Mouse (Mus musculus): Measurements from ENCODE around the gene Slc5a5. TPM values are rescaled to one million over a fixed set of nuclear protein-coding genes. Genes with fewer than 3 reads are reported as not detected.
A peak's percentile ranks its signal among the peaks of the same experiment; 100 is the strongest.

Gene Slc5a5
- polyA plus RNA-seq, 2 experiments: 0.03 to 0.10 TPM

DNA sequence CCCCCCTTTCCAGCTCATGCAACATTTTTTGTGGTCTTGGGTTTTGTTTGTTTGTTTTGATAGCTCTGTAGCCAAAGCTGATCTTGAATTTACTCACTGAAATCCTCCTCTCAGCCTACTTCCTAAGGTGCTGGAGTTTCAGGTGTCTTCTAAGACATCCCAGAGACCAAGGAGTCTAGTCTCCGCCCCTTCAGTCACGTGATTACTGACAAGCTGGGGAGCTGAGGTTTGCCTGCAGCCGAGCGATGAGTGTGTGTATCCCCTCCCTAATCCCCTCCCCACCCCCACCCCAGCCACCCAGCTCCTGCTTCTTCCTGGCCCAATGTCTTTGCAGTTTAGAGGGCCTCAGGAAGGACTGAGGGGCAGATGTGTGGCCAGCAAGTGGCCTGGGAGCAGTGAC is 35.0 kb downstream of the Slc5a5 start:
- WGBS (ENCODE audit: insufficient replicate concordance): 24% methylated on average over 4 of the region's 4 CpGs
- H3K27me3 ChIP-seq (ENCODE audit: control insufficient read depth, insufficient read depth, low read length): peaks cover 14% of the 10 kb centered on the region
- 0 out of 4 replicates have a peak, but pooled peaks cover 0 to 2% of the 10 kb centered on the region in 2 experiments for H3K4me1 ChIP-seq (replicated peaks; ENCODE audit: control insufficient read depth in 2 of 2, insufficient read depth in 2 of 2, low read length in 1 of 2)
- TF ChIP-seq CTCF (IDR thresholded peaks at IDR 0.05; ENCODE audit: low read depth) (no peak), EP300 (IDR thresholded peaks at IDR 0.05; ENCODE audit: low read depth) (no peak)
- H3K9me3 ChIP-seq (ENCODE audit: control insufficient read depth, low read length): no peaks in the 10 kb centered on the region
- H3K27ac ChIP-seq: no peak overlapping the region
- H3K4me2 ChIP-seq (ENCODE audit: low read depth): no peak overlapping the region
- DNase-seq (ENCODE audit: low read depth in 3 of 3, low spot score in 3 of 3) (no peak), ATAC-seq (ENCODE audit: insufficient read depth) (no peak)
- H3K36me3 ChIP-seq (replicated peaks; ENCODE audit: control insufficient read depth, insufficient read depth, low read depth): no peaks in the 10 kb centered on the region
- H3K4me3 ChIP-seq (ENCODE audit: insufficient read depth in 1 of 2, low read depth in 2 of 2, low read length in 2 of 2): no peak overlapping the region
- H3K9ac ChIP-seq (replicated peaks): no peak overlapping the region; the same call in 1 of the 2 replicates

DNA sequence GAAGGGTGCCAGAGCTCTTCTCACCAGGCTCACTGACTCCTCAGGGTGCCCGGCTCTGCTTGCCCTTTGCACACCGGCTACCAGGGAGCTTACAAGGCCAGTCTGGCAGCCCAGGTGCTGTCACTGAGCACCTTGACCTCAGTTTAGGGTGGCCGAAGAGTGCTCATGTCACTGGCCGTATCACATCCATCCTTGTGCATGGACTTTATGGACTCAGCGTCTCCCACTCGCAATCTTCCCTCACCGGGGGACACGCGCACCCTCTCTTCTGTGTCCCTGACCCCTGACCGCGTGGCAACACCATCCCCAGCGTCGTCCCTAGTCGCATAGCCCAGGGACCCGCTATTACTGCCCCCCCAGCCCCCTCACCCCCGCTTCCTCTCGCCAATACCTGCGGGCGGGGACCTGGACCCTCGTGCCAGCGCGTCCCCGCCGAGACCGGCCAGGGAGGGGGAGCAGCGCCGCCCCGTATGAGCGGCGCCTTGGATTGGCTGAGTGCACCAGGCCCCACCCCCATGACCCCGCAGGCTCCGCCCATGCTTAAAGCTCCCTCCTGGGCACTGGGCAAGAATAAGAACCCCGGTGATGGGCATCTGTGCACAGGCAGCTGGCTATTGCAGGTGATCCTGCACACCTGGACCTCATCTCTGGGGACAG is 35.9 kb downstream of the Slc5a5 start:
- TF ChIP-seq CTCF (IDR thresholded peaks at IDR 0.05; ENCODE audit: low read depth) (0 out of 2 replicates have a peak, but pooled peaks have one; percentile 7), EP300 (IDR thresholded peaks at IDR 0.05; ENCODE audit: low read depth) (no peak)
- peak overlapping the region; percentile 51 for H3K9ac ChIP-seq (replicated peaks)
- WGBS (ENCODE audit: insufficient replicate concordance): 8% methylated on average over 33 of the region's 33 CpGs
- no peak for DNase-seq (ENCODE audit: low read depth in 3 of 3, low spot score in 3 of 3)
- H3K4me1 ChIP-seq (replicated peaks; ENCODE audit: control insufficient read depth in 2 of 2, insufficient read depth in 2 of 2, low read length in 1 of 2): peaks cover 3 to 4% of the 10 kb centered on the region in 2 experiments
- peak; percentile 69 for ATAC-seq (ENCODE audit: insufficient read depth)
- no peak overlapping the region for H3K27ac ChIP-seq
- peak overlapping the region; percentile 75 for H3K4me2 ChIP-seq (ENCODE audit: low read depth)
- no peaks in the 10 kb centered on the region for H3K9me3 ChIP-seq (ENCODE audit: control insufficient read depth, low read length)
- H3K27me3 ChIP-seq (ENCODE audit: control insufficient read depth, insufficient read depth, low read length): peaks cover 5% of the 10 kb centered on the region
- peak overlapping the region; percentile 22 to 49; a peak in 3 of 4 replicates for H3K4me3 ChIP-seq (ENCODE audit: insufficient read depth in 1 of 2, low read depth in 2 of 2, low read length in 2 of 2)
- H3K36me3 ChIP-seq (replicated peaks; ENCODE audit: control insufficient read depth, insufficient read depth, low read depth): no peaks in the 10 kb centered on the region

DNA sequence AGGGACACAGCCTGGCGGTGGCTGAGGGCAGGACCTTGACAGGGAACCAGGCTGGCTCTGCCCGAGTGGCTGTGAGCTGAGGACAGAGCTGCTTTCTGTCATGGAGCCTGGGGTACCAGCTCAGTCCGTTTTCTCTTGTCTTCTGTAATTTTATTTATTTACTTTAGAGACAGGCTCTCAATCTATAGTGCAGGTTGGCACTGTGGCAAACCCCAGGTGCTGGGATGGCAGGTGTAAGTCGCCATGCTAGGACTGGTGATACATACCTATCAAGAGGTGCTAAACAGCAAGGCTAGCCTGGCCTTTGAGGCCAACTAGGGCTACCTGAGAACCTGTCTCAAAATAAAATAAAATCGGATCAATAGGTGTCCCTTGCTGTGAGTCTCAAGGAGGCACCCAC is 36.5 kb downstream of the Slc5a5 start:
- Histone ChIP-seq H3K27me3 (ENCODE audit: control insufficient read depth, insufficient read depth, low read length) (no peaks in the 10 kb centered on the region; the same call in none of the 2 replicates), H3K9me3 (ENCODE audit: control insufficient read depth, low read length) (no peaks in the 10 kb centered on the region), H3K4me3 (ENCODE audit: insufficient read depth in 1 of 2, low read depth in 2 of 2, low read length in 2 of 2) (no peak overlapping the region), H3K4me2 (ENCODE audit: low read depth) (no peak overlapping the region), H3K9ac (replicated peaks) (no peak overlapping the region), H3K27ac (no peak overlapping the region), H3K36me3 (replicated peaks; ENCODE audit: control insufficient read depth, insufficient read depth, low read depth) (no peaks in the 10 kb centered on the region), H3K4me1 (replicated peaks; ENCODE audit: control insufficient read depth in 2 of 2, insufficient read depth in 2 of 2, low read length in 1 of 2) (peaks cover 6 to 8% of the 10 kb centered on the region in 2 experiments)
- WGBS (ENCODE audit: insufficient replicate concordance): 58% methylated on average over 5 of the region's 5 CpGs
- DNase-seq (ENCODE audit: low read depth in 3 of 3, low spot score in 3 of 3): no peak
- no peak for ATAC-seq (ENCODE audit: insufficient read depth)
- no peak for TF ChIP-seq EP300 (IDR thresholded peaks at IDR 0.05; ENCODE audit: low read depth)
- TF ChIP-seq CTCF (IDR thresholded peaks at IDR 0.05; ENCODE audit: low read depth): no peak

DNA sequence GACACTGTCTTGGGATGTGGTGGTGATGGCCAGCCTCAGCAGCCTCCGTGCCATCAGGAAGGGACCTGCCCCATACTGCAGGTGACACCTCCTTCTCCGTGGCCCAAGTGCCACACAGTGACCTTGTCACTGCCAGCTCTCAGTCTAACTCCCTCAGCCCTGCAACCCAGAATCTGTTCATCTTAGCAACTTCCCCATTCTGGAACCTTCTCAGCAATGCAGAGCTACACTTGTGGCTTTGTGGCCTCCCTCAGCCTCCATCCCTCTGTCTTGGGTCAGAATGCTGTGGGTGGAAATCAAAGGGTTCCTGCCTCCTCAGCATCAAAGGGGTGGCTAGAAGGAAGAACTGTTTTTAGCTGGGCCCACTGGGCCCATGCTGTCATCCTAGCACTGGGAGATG is 38.7 kb downstream of the Slc5a5 start:
- H3K36me3 ChIP-seq (replicated peaks; ENCODE audit: control insufficient read depth, insufficient read depth, low read depth): no peaks in the 10 kb centered on the region
- H3K4me3 ChIP-seq (ENCODE audit: insufficient read depth in 1 of 2, low read depth in 2 of 2, low read length in 2 of 2): no peak overlapping the region
- H3K27me3 ChIP-seq (ENCODE audit: control insufficient read depth, insufficient read depth, low read length): no peaks in the 10 kb centered on the region; the same call in 1 of the 2 replicates
- 34% methylated on average over 2 of the region's 2 CpGs for WGBS (ENCODE audit: insufficient replicate concordance)
- no peak overlapping the region for H3K27ac ChIP-seq
- ATAC-seq (ENCODE audit: insufficient read depth): no peak
- no peaks in the 10 kb centered on the region for H3K9me3 ChIP-seq (ENCODE audit: control insufficient read depth, low read length)
- peaks cover 6 to 8% of the 10 kb centered on the region in 2 experiments for H3K4me1 ChIP-seq (replicated peaks; ENCODE audit: control insufficient read depth in 2 of 2, insufficient read depth in 2 of 2, low read length in 1 of 2)
- no peak overlapping the region for H3K9ac ChIP-seq (replicated peaks)
- DNase-seq (ENCODE audit: low read depth in 3 of 3, low spot score in 3 of 3): no peak
- H3K4me2 ChIP-seq (ENCODE audit: low read depth): no peak overlapping the region
- TF ChIP-seq EP300 (IDR thresholded peaks at IDR 0.05; ENCODE audit: low read depth): no peak
- TF ChIP-seq CTCF (IDR thresholded peaks at IDR 0.05; ENCODE audit: low read depth): no peak

DNA sequence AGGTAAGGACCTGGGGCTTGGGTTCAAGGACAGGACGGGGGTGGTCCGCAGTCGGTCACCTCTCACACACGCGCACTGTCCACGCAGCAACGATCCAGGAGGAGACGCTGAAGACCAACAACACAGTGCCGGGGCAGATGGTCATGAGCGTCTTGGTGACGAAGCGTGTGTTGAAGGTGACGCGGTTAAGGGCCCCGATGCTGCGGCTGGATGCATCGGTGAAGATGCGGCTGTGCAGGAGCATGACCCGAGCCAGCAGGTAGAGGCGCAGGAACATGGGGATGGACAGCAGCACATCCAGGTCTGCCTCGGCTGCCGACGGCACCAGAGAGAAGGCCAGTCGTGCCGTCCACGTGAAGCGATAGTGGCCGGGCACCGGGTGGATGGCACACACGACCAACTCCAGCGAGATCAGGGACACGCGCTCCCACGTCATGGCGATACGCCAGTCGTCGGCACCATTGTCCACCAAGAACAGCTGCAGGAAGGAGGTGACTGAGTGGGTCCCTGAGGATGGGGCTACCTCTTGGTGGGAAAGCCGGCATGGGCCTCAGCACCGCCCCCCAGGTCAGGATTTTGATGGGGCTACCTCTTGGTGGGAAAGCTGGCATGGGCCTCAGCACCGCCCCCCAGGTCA is 39.8 kb downstream of the Slc5a5 start:
- H3K4me1 ChIP-seq (replicated peaks; ENCODE audit: control insufficient read depth in 2 of 2, insufficient read depth in 2 of 2, low read length in 1 of 2): peaks cover 6 to 8% of the 10 kb centered on the region in 2 experiments
- no peak overlapping the region for H3K4me2 ChIP-seq (ENCODE audit: low read depth)
- no peak for ATAC-seq (ENCODE audit: insufficient read depth)
- H3K4me3 ChIP-seq (ENCODE audit: insufficient read depth in 1 of 2, low read depth in 2 of 2, low read length in 2 of 2): no peak overlapping the region
- H3K9me3 ChIP-seq (ENCODE audit: control insufficient read depth, low read length): no peaks in the 10 kb centered on the region
- TF ChIP-seq CTCF (IDR thresholded peaks at IDR 0.05; ENCODE audit: low read depth): no peak
- TF ChIP-seq EP300 (IDR thresholded peaks at IDR 0.05; ENCODE audit: low read depth): no peak
- DNase-seq (ENCODE audit: low read depth in 3 of 3, low spot score in 3 of 3): no peak
- H3K27me3 ChIP-seq (ENCODE audit: control insufficient read depth, insufficient read depth, low read length): no peaks in the 10 kb centered on the region; the same call in 1 of the 2 replicates
- 85% methylated on average over 41 of the region's 41 CpGs for WGBS (ENCODE audit: insufficient replicate concordance)
- no peak overlapping the region for H3K9ac ChIP-seq (replicated peaks)
- no peaks in the 10 kb centered on the region for H3K36me3 ChIP-seq (replicated peaks; ENCODE audit: control insufficient read depth, insufficient read depth, low read depth)
- no peak overlapping the region for H3K27ac ChIP-seq

All from liver, embryonic 14.5 days (tissue).